Mouse (Mus musculus) neural tube, embryonic 12.5 days (tissue): ENCODE results near the gene Coro6. TPM values are rescaled to one million over a fixed set of nuclear protein-coding genes. Genes with fewer than 3 reads are reported as not detected.
A peak's percentile ranks its signal among the peaks of the same experiment; 100 is the strongest.

Source experiments
- ATAC-seq: fragments of 200-750 bp; cut with Nextera tagmentation; 2 replicates; pipeline ENCODE4 v1.8.0; 2017; ENCODE audit warnings: low read depth, mild to moderate bottlenecking, moderate TSS enrichment, moderate library complexity; ENCODE audit not compliant: low FRiP score
- H3K27ac ChIP-seq: fragments of 300-500 bp; sonication (generic); 2 replicates; pipeline ENCODE4 v1.5.1; 2016
- H3K27me3 ChIP-seq: fragments of 300-500 bp; sonication (generic); replicated peaks from 2 replicates; pipeline ENCODE4 v1.6.1; 2016; ENCODE audit warnings: mild to moderate bottlenecking
- H3K36me3 ChIP-seq: fragments of 300-500 bp; sonication (generic); 2 replicates; pipeline ENCODE4 v1.6.1; 2016; ENCODE audit warnings: mild to moderate bottlenecking
- H3K4me1 ChIP-seq: fragments of 300-500 bp; sonication (generic); 2 replicates; pipeline ENCODE4 v1.6.1; 2016
- H3K4me2 ChIP-seq: fragments of 300-500 bp; sonication (generic); replicated peaks from 2 replicates; pipeline ENCODE4 v1.6.1; 2016; ENCODE audit warnings: mild to moderate bottlenecking
- H3K4me3 ChIP-seq: fragments of 300-500 bp; sonication (generic); 2 replicates; pipeline ENCODE4 v1.5.1; 2016
- H3K9ac ChIP-seq: fragments of 300-500 bp; sonication (generic); 2 replicates; pipeline ENCODE4 v1.6.1; 2016; ENCODE audit warnings: mild to moderate bottlenecking
- H3K9me3 ChIP-seq: fragments of 300-500 bp; sonication (generic); 2 replicates; pipeline ENCODE4 v1.6.1; 2016; ENCODE audit warnings: mild to moderate bottlenecking
- WGBS: fragments of 180-500 bp; shearing (Covaris S2); methylation state at CpG from one replicate; pipeline ENCODE4 v1.1.7; 2016; 5-methylcytosine and 5-hydroxymethylcytosine counted together
- polyA plus RNA-seq: library from polyadenylated mRNA; unstranded; fragments of >200 nt; fragmentation: Nextera tagmentation; extraction: Ambion mirVana; gene quantifications from 2 replicates; pipeline ENCODE4 v1.2.1, GENCODE M21; 2016

Gene Coro6
- polyA plus RNA-seq, 1 experiment from 2014 or later, result 0.15 TPM

GRCm38 (mm10) chr11:77467784-77468183 lies 5.6 kb downstream of the Coro6 start:
- H3K36me3 ChIP-seq, result peaks cover 24% of the 10 kb centered on the region
- peaks cover 51% of the 10 kb centered on the region for H3K27me3 ChIP-seq
- no peak overlapping the region for H3K27ac ChIP-seq
- WGBS, result 16% methylated on average over 20 of the region's 20 CpGs
- no peak overlapping the region for H3K4me3 ChIP-seq
- H3K9ac ChIP-seq, result no peak overlapping the region
- no peaks in the 10 kb centered on the region for H3K9me3 ChIP-seq
- H3K4me2 ChIP-seq, result peak overlapping the region; percentile 20
- ATAC-seq, result no peak
- H3K4me1 ChIP-seq, result peaks cover 13% of the 10 kb centered on the region

DNA sequence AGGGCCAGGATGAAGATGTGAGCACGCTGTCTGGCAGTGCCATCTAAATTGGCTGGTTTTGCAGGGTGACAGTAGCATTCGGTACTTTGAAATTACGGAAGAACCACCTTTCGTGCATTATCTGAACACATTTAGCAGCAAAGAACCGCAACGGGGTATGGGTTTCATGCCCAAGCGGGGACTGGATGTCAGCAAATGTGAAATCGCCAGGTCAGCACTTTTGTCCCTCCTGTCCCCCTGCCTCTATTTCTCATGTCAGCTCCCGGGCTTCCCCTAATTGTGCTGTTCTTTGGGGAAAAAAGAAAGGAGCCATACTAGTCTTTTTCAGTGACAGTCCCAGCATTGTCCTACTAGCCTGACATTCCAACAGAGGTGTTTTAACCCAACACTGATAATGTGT lies 6.2 kb downstream of the Coro6 start:
- WGBS, result 84% methylated on average over 9 of the region's 9 CpGs
- no peak for ATAC-seq
- Histone ChIP-seq H3K4me2 (no peak overlapping the region), H3K36me3 (peaks cover 30% of the 10 kb centered on the region), H3K9ac (no peak overlapping the region), H3K27ac (no peak overlapping the region), H3K9me3 (no peaks in the 10 kb centered on the region), H3K27me3 (peaks cover 45% of the 10 kb centered on the region), H3K4me3 (no peak overlapping the region), H3K4me1 (peaks cover 12% of the 10 kb centered on the region)

- ATAC-seq, result no peak
- Histone ChIP-seq H3K27ac (no peak overlapping the region), H3K36me3 (peaks cover 47% of the 10 kb centered on the region), H3K9ac (no peak overlapping the region), H3K9me3 (no peaks in the 10 kb centered on the region), H3K27me3 (peaks cover 26% of the 10 kb centered on the region), H3K4me1 (peaks cover 12% of the 10 kb centered on the region), H3K4me2 (no peak overlapping the region), H3K4me3 (no peak overlapping the region)
- WGBS, result 71% methylated on average over 29 of the region's 29 CpGs
Measured at GRCm38 (mm10) chr11:77471407-77471806, 9.2 kb downstream of the Coro6 start.

DNA sequence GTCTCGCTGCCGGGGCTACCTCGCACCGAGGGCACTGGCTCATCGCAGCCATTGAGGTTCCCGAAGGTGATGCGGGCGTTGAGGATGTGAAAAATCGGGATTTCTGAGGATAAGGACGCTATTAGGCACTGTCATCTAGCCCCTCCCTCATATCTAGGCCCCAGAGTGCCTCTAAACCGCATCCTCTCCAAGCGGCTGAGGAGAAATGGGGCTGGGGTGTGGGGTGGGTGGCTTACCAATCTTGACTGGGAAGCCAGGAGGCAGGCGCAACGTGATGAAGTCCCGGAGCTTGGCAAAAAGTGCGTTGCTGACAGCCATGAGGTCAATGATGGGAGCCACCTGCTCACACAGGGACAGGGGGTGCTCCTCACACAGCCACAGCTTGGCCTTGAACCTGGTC lies 10.6 kb downstream of the Coro6 start:
- H3K27ac ChIP-seq, result no peak overlapping the region
- H3K4me1 ChIP-seq, result peaks cover 2% of the 10 kb centered on the region; the same call in 1 of the 2 replicates
- no peak overlapping the region for H3K9ac ChIP-seq
- no peak for ATAC-seq
- 90% methylated on average over 16 of the region's 16 CpGs for WGBS
- H3K4me2 ChIP-seq, result no peak overlapping the region
- no peaks in the 10 kb centered on the region for H3K9me3 ChIP-seq
- no peak overlapping the region for H3K4me3 ChIP-seq
- H3K36me3 ChIP-seq, result peaks cover 56% of the 10 kb centered on the region
- H3K27me3 ChIP-seq, result peaks cover 12% of the 10 kb centered on the region; the same call in 1 of the 2 replicates

- H3K9me3 ChIP-seq, result no peaks in the 10 kb centered on the region
- no peak overlapping the region for H3K27ac ChIP-seq
- H3K4me2 ChIP-seq, result no peak overlapping the region
- no peak overlapping the region for H3K4me3 ChIP-seq
- 95% methylated on average over 14 of the region's 14 CpGs for WGBS
- peaks cover 47% of the 10 kb centered on the region for H3K36me3 ChIP-seq
- H3K9ac ChIP-seq, result no peak overlapping the region
- no peaks in the 10 kb centered on the region for H3K27me3 ChIP-seq
- no peaks in the 10 kb centered on the region for H3K4me1 ChIP-seq
- ATAC-seq, result no peak
Measured at GRCm38 (mm10) chr11:77476216-77476615, 14.0 kb downstream of the Coro6 start.

- Histone ChIP-seq H3K4me1 (no peaks in the 10 kb centered on the region), H3K9ac (no peak overlapping the region), H3K4me3 (no peak overlapping the region), H3K9me3 (no peaks in the 10 kb centered on the region), H3K36me3 (peaks cover 41% of the 10 kb centered on the region), H3K4me2 (no peak overlapping the region), H3K27ac (no peak overlapping the region), H3K27me3 (no peaks in the 10 kb centered on the region)
- 90% methylated on average over 6 of the region's 6 CpGs for WGBS
- ATAC-seq, result no peak
Measured at GRCm38 (mm10) chr11:77476895-77477294, 14.7 kb downstream of the Coro6 start.

DNA sequence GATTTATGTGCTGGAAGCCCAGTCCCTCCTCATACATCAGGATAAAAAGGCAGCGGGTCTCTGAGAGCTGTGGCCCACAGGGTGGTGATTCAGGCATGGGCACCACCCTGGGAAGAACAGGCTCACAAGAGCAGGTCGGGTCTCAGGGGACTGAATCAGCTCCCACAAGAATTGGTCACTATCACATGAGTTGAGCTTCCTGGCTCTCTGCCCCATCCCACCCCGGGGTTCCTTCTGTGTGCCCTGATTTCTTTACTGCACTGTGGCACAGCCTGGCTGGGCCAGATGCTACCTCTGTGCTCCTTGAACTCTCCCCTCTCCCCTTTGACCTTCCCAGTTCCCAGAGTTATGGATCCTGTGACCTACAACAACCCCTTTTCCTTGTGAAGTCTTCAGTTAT lies 20.8 kb downstream of the Coro6 start:
- H3K27ac ChIP-seq, result no peak overlapping the region
- no peak overlapping the region for H3K4me2 ChIP-seq
- H3K27me3 ChIP-seq, result no peaks in the 10 kb centered on the region
- H3K9me3 ChIP-seq, result no peaks in the 10 kb centered on the region
- WGBS, result 72% methylated on average over 3 of the region's 3 CpGs
- no peak overlapping the region for H3K9ac ChIP-seq
- no peak for ATAC-seq
- no peak overlapping the region for H3K4me3 ChIP-seq
- peaks cover 50% of the 10 kb centered on the region for H3K4me1 ChIP-seq
- H3K36me3 ChIP-seq, result no peaks in the 10 kb centered on the region; the same call in 1 of the 2 replicates

- Histone ChIP-seq H3K36me3 (no peaks in the 10 kb centered on the region; the same call in 1 of the 2 replicates), H3K9ac (no peak overlapping the region), H3K27ac (no peak overlapping the region), H3K27me3 (no peaks in the 10 kb centered on the region), H3K4me2 (no peak overlapping the region), H3K4me1 (peaks cover 56% of the 10 kb centered on the region), H3K9me3 (no peaks in the 10 kb centered on the region), H3K4me3 (no peak overlapping the region)
- ATAC-seq, result no peak
- WGBS, result 73% methylated on average over 11 of the region's 11 CpGs
Measured at GRCm38 (mm10) chr11:77483510-77484255, 21.5 kb downstream of the Coro6 start.

DNA sequence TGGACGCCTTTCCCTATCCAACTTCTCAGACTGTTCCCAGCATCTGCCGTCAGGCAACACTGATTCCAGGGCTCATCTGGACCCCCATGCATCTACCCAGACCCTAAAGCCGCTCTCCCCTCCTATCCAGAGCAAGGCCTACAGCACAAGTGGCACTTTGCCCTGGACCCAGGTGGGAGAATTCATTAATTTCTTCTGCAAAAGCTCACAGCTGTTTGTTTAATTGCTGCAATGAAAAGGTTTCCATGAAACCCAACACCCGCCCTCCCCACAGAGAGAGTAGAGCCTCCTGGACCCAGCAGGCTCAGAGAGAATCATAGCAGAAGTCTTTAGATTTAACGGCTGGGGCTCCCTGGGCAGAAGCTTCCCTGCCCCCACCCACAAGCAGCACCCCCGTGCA lies 23.0 kb downstream of the Coro6 start:
- Histone ChIP-seq H3K4me2 (peak overlapping the region; percentile 68), H3K9me3 (no peaks in the 10 kb centered on the region), H3K27ac (0 out of 2 replicates have a peak overlapping the region, but pooled peaks have one; percentile 37), H3K27me3 (no peaks in the 10 kb centered on the region), H3K4me1 (peaks cover 62% of the 10 kb centered on the region), H3K36me3 (no peaks in the 10 kb centered on the region; the same call in 1 of the 2 replicates), H3K4me3 (no peak overlapping the region), H3K9ac (no peak overlapping the region)
- WGBS, result 30% methylated on average over 6 of the region's 6 CpGs
- no peak for ATAC-seq

DNA sequence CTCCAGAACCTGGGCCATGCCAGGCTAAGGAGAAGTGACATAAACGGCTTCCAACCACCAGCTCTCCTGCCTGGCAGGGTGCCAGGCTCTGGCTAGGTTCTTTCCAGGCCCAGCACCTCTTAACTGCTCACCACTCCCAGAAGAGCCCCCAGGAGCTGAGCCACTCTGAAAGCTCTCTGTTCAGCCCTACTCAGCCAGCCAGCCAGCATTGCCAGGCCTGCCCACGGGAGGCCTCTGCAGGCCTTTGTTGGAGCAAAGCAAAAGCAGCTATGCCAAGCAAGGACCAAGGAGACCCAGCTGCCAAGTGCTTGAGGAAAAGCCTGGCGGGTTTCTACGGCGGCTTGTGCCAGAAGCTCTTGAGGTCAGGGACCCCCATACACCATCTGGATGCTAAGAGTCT lies 24.6 kb downstream of the Coro6 start:
- 61% methylated on average over 5 of the region's 5 CpGs for WGBS
- no peak for ATAC-seq
- Histone ChIP-seq H3K4me3 (0 out of 2 replicates have a peak overlapping the region, but pooled peaks have one; percentile 7), H3K4me2 (peak overlapping the region; percentile 68), H3K9me3 (no peaks in the 10 kb centered on the region), H3K4me1 (peaks cover 72% of the 10 kb centered on the region), H3K36me3 (no peaks in the 10 kb centered on the region; the same call in 1 of the 2 replicates), H3K9ac (peak overlapping the region; percentile 45), H3K27me3 (no peaks in the 10 kb centered on the region), H3K27ac (peak overlapping the region; percentile 32)

DNA sequence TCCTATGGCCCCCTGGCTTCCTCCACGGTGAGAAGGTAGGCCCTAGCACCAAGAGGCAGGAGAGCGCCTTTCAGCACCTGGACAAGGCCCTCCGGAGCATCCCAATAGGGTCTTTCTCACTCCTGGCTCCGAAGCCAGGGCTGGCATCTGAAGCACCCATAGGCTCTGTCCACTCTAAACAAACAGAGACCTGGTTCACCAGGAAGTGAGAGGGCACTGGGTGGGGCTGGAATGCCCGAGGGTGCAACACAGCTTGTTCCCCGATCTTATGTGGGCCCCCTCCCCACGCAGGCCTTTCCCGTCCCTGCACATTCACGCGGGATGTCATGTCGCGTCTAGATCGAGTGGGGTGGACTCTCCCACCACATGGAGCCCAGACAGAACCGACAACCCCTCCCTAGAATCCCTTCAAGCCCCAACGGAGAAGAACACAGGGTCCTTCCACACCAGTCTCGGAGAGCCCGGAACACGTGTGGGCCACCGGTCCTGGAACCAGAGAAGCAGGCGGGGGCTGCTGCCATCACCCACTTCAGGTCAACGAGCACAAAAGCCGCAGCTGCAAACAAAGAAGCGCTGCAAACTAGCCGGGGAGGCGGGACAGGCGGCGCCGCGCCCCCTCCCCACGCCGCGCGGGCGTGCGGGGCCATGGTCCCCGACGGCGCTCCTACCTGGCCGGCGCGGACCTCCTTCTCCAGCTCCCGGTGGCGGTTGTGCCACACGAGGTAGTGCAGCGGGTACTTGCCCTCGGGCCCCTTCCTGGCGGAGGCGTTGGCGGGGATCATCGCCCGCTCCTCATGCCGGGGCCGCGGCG lies 26.8 kb downstream of the Coro6 start:
- peak overlapping the region; percentile 93 for H3K9ac ChIP-seq
- no peaks in the 10 kb centered on the region; the same call in 1 of the 2 replicates for H3K36me3 ChIP-seq
- peak overlapping the region; percentile 68 for H3K4me2 ChIP-seq
- no peak for ATAC-seq
- H3K4me1 ChIP-seq, result peaks cover 72% of the 10 kb centered on the region
- H3K4me3 ChIP-seq, result peak overlapping the region; percentile 79
- H3K27ac ChIP-seq, result no peak overlapping the region; the same call in 1 of the 2 replicates
- no peaks in the 10 kb centered on the region for H3K27me3 ChIP-seq
- no peaks in the 10 kb centered on the region for H3K9me3 ChIP-seq
- 2% methylated on average over 53 of the region's 55 CpGs for WGBS

GRCm38 (mm10) chr11:77489591-77490235 lies 27.5 kb downstream of the Coro6 start, which contains the start of gene Ankrd13b:
Gene Ankrd13b, minus strand, starts transcription at chr11:77489678.
- WGBS, result under 1% methylated on average over 61 of the region's 87 CpGs
- no peaks in the 10 kb centered on the region for H3K27me3 ChIP-seq
- H3K4me1 ChIP-seq, result peaks cover 75% of the 10 kb centered on the region
- ATAC-seq, result peak; percentile 60
- peak within 1 kb of the TSS; percentile 79 for H3K4me3 ChIP-seq
- peak within 1 kb of the TSS; percentile 68 for H3K4me2 ChIP-seq
- peak within 1 kb of the TSS; percentile 93 for H3K9ac ChIP-seq
- H3K36me3 ChIP-seq, result no peaks in the 10 kb centered on the region
- H3K27ac ChIP-seq, result peak within 1 kb of the TSS; percentile 72; the same call in 1 of the 2 replicates
- H3K9me3 ChIP-seq, result no peaks in the 10 kb centered on the region
